Mouse (Mus musculus) heart, postnatal 36 days (tissue): ENCODE results near the gene Pacsin1. TPM values are rescaled to one million over a fixed set of nuclear protein-coding genes. Genes with fewer than 3 reads are reported as not detected.
"Not testable (repeated sequence)": the region's sequence is repeated elsewhere in the genome, so short reads cannot be mapped to it uniquely, and the experiment has no call there.

Source experiments
- DNase-seq, 2 experiments: peaks; one replicate each; pipeline ENCODE4 v3.0.0; 2021 to 2022
- intact Hi-C: fragments of 180-260 bp; cut with DNase I; formaldehyde crosslinking; loops from one replicate; pipeline ENCODE4 v1.15.1; 2025
- total RNA-seq, 2 experiments: library from RNA; stranded (reverse); gene quantifications; 2 replicates each; pipeline ENCODE4 v1.2.3; 2021

Gene Pacsin1
- total RNA-seq, 2 experiments from 2014 or later = 0.49 TPM; not detected in 1

DNA sequence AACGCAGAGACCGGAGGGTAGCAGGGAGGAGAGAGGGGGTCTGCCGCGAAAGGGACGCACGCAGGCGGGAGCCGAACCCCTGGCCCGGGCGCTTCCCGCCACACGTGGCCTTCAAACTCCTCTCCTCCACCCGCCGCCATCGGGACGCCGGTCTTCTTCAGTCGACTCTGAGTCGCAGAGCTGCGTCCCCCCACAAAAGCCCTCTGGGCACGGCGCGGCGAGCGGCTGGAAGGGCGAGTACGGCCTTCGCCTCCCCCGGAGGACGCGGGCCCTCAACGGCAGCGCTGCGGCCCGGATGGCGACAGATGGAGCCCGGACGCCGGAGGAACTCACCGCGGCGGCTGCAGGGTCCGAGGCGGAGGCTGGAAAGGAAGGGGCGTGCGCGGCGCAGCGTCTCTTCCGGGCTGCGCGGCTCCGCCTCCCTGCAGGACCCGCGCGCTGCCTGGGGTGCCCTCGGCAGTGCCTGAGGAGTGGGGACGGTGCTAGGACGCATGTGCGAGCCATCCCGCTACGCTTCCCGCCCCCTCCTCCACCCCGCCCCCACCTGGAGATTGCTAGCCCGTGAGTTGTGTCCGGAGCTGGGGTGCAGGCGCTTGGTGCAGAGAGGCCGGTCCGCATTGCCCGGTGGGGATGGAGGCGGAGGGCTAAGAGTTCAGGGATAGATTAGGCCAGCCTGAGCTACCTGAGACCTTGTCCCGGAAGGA lies 20.3 kb upstream of the Pacsin1 start, which contains the start of gene RPS10-NUDT3:
RPS10-NUDT3 (minus strand) TSS at position 352 of the 704 bp plus-strand sequence.
- intact Hi-C loops = loop anchor here (5.0 kb wide), 1 partner anchor 428 kb away; no protein-coding TSS in a partner anchor
- peak; percentile 87 to 91 for DNase-seq

GRCm38 (mm10) chr17:27635575-27635903 lies 19.8 kb upstream of the Pacsin1 start:
- intact Hi-C loops = loop anchor here (5.0 kb wide), 1 partner anchor 428 kb away; no protein-coding TSS in a partner anchor
- not testable (repeated sequence) for DNase-seq

- no peak for DNase-seq
These were observed 18.9 kb upstream of the Pacsin1 start, which contains the start of gene Rps10 for GRCm38 (mm10) chr17:27636132-27637020. TSS of gene Rps10 (minus strand) at chr17:27636669.

GRCm38 (mm10) chr17:27637333-27637732 lies 18.0 kb upstream of the Pacsin1 start:
- intact Hi-C loops = loop anchor here (5.0 kb wide), 1 partner anchor 430 kb away; no protein-coding TSS in a partner anchor
- no peak for DNase-seq

More at GRCm38 (mm10) chr17:27636132-27637020, 18.9 kb upstream of the Pacsin1 start, which contains the start of gene Rps10:
- intact Hi-C loops = loop anchor here (5.0 kb wide), 1 partner anchor 429 kb away; no protein-coding TSS in a partner anchor

GRCm38 (mm10) chr17:27638921-27639332 lies 16.4 kb upstream of the Pacsin1 start:
- intact Hi-C loops = loop anchor here (5.0 kb wide), 1 partner anchor 432 kb away; no protein-coding TSS in a partner anchor
- DNase-seq = peak in 1 of 2 experiments; percentile 32

DNA sequence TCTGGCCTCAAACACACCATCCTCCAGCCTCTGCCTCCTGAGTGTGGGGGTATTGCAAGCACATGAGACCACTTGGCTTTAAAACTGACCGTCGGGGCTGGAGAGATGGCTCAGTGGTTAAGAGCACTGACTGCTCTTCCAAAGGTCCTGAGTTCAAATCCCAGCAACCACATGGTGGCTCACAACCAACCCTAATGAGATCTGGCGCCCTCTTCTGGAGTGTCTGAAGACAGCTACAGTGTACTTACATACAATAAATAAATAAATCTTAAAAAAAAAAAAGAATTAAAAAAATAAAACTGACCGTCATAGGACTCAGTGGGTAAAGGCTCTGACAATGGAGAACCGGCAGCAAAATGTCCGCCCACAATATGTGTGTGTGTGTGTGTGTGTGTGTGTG lies 15.5 kb upstream of the Pacsin1 start:
- DNase-seq = not testable (repeated sequence)
- intact Hi-C loops = loop anchor here (5.0 kb wide), 1 partner anchor 433 kb away; no protein-coding TSS in a partner anchor

DNA sequence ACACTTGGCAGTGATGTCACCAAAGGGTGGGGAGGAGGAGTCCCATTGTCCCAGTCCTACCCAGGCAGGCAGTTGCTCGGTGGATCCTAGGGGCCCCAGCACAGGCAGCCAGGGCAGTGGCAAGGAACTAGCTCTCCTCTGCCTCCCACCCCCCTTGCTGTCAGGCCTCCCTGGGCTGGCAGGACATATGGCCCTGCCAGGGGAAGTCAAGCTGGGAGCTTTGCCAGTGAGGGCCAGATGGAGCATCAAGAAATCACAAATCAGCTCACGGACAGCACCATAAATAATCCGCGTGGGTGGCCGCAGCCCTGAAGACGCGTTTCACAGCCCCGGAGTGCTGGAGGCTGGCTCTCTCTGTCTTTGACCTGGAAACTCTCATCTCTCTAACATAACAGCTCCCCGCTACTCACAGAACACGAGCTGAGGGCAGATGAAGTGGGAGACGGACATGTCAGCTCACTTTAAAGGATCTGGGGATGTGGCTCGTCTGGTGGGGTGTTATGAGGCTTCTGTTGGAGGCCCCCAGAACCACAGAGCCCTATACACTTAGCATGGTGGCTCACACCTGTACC lies 12.7 kb upstream of the Pacsin1 start:
- no peak for DNase-seq
- intact Hi-C loops = no loop called here

DNA sequence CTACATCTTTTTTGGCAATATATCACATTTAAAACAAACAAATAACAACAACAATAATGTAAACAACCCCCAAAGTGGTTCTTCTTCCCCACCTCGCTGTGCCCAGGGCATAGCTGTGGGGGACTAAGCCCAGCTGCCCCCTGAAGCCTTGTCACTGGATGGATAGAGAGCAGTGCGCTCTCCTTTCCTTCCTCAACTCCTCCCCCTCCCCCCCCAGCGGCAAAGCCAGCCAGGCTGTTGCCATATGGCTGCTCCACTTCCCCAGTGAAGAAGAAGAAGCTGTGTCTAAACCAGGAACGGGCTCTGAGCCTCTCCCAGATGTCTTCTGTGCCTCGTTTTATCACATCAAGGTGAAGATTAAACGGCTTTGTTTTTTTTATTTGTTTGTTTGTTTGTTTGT lies 12.2 kb upstream of the Pacsin1 start:
- intact Hi-C loops = no loop called here
- DNase-seq = no peak

- DNase-seq = no peak
- intact Hi-C loops = no loop called here
These were observed 11.6 kb upstream of the Pacsin1 start for GRCm38 (mm10) chr17:27643756-27644155.

DNA sequence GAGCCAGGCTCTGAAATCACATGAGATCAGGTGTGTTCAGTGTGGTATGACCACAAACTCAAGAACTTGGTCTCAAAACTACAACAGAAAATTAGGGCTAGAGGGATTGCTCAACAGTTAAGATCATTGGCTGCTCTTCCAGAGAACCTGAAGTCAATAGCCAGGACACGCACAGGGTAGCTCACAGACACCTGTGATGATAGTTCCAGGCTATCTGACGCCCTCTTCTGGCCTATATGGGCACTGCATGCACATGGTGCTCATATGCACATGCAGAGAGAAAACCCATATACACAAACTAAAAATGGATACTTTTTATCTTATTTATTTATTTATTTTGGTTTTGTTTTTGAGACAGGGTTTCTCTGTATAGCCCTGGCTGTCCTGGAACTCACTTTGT lies 10.7 kb upstream of the Pacsin1 start:
- intact Hi-C loops = no loop called here
- DNase-seq = no peak

DNA sequence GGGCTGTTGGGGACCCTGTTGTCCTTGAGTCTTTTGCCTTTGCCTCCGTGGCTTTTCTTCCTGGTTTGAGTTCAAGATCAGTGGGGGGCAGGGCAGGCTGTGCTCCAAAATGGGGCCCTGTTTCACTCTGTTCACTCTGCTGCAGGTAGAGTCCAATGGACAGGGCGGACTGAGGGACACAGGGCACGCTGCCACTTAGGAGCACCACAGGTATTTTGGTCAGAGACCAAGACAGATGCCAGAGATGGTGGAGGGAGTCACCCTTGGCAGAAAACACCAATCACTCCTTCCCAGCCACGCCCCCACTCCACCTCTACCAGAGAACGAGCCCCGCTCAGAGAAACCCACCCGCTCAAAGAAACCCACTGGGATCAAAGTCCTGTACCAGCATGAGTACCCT lies 9.5 kb upstream of the Pacsin1 start:
- intact Hi-C loops = no loop called here
- DNase-seq = no peak

DNA sequence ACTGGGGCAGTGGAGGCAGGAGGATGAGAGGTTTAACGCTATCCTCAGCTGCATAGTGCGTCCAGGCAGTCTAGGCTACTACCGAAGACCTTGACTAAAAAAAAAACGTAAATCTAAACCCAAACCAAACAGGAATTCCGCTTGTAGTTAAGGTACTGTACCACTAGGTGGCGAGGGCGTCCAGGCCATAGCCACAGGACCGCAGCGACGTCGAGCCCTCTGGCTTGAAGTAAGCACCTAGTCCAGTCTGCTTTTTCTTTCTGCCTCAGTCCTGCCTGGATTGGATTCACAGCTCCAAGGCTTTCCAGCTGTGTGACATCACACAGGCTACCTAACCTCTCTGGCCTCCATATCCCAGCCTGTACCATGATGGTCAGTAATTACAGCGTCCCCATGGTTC lies 5.1 kb upstream of the Pacsin1 start:
- intact Hi-C loops = loop anchor here (5.0 to 10.0 kb wide), 2 partner anchors 112 to 435 kb away; partner anchors contain the start of gene Tcp11
- DNase-seq = peak; percentile 55 to 57

DNA sequence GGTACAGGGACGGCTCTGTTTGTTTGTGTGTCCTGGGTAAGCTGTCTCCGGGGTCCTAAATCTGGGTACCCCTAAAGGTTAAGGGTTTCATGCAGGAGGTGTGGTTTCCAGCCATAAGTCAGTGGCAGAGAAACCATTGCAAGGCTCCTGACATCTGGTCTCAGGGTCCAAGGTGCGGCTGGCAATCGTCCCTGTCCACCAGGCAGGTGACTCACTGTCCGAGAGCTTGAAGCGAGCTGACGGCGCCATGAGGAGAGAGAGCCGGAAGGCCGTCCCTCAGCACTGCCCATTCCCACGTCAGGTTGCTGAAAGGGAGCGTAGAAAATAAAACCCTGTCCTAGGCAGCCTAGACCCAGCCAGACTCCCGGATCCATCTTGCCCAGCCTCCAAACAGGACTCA lies 4.7 kb upstream of the Pacsin1 start:
- intact Hi-C loops = loop anchor here (5.0 to 10.0 kb wide), 2 partner anchors 112 to 434 kb away; partner anchors contain the start of gene Tcp11
- no peak for DNase-seq

- intact Hi-C loops = loop anchor here (5.0 to 10.0 kb wide), 2 partner anchors 110 to 433 kb away; partner anchors contain the start of gene Tcp11
- DNase-seq = no peak
These were observed 3.1 kb upstream of the Pacsin1 start for GRCm38 (mm10) chr17:27652046-27652790.

DNA sequence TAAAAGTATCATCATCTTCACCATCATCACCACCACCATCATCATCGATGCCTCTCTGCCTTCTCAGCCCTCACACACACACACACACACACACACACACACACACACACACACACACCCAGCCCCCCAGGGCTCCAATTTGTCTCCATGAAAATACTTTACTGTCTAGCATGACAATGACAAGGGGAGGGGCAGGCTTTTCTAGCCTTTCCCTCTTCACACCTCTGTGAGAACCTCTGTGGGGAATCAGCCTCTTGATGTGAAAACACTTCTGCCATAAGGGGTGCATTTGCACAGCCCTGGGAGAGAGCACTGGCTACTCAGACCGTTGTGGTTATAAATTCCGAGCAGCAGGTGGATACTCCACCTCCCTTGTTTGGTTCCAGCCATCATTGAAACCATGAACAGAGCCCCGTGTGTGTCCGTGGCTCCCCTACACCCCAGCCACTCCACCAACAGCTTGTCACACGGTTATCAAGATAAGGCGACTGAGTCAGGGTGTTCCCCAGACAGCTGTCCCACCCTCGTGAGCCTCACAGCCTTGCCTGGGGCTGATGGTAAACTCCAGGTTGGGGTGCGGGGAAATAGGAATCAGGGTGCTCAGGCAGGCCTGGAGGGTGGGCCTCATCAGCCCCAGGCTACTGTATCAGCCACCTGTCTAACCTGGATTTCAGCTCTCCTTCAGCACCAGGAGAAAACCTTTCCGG lies 1.9 kb upstream of the Pacsin1 start:
- no peak for DNase-seq
- intact Hi-C loops = loop anchor here (5.0 to 10.0 kb wide), 2 partner anchors 109 to 431 kb away; partner anchors contain the start of gene Tcp11

- no peak for DNase-seq
- intact Hi-C loops = loop anchor here (10.0 kb wide), 1 partner anchor 429 kb away; the partner anchor contains the start of gene Tcp11
These were observed 696 bp downstream of the Pacsin1 start for GRCm38 (mm10) chr17:27656011-27656399.

GRCm38 (mm10) chr17:27656414-27656813 lies 1.1 kb downstream of the Pacsin1 start:
- intact Hi-C loops = loop anchor here (10.0 kb wide), 1 partner anchor 428 kb away; the partner anchor contains the start of gene Tcp11
- DNase-seq = no peak

GRCm38 (mm10) chr17:27657123-27657522 lies 1.8 kb downstream of the Pacsin1 start:
- intact Hi-C loops = loop anchor here (10.0 kb wide), 1 partner anchor 428 kb away; the partner anchor contains the start of gene Tcp11
- DNase-seq = no peak

DNA sequence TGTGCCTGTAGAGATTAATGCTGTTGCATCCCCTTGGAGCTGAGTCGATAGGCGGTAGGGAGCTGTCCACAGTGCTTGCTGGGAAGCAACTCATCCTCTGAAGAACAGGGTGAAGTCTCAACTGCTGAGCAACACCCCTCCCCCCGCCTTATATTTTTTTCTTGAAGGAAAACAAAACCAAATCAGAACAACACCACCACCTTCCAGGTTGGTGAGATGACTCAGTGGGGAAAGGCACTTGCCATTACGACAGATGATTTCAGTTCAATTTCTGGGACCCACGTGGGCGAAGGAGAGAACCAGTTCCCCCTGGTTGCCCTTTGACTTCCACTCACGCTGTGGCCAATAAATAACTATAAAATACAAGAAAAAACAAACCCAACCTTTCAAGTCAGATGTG lies 3.5 kb downstream of the Pacsin1 start:
- no peak for DNase-seq
- intact Hi-C loops = loop anchor here (10.0 kb wide), 1 partner anchor 426 kb away; the partner anchor contains the start of gene Tcp11
